Mouse (Mus musculus) embryonic facial prominence, embryonic 12.5 days (tissue): ENCODE data around the gene Fam126a. TPM values are rescaled to one million over a fixed set of nuclear protein-coding genes. Genes with fewer than 3 reads are reported as not detected.

Experiments used
- ATAC-seq: fragments of 200-750 bp; cut with Nextera tagmentation; 2 replicates; pipeline ENCODE4 v1.8.0; 2017; ENCODE audit not compliant: insufficient number of reproducible peaks, insufficient read depth, low FRiP score, low TSS enrichment
- H3K27ac ChIP-seq: fragments of 300-500 bp; sonication (generic); 2 replicates; pipeline ENCODE4 v1.5.1; 2016; ENCODE audit warnings: mild to moderate bottlenecking
- H3K27me3 ChIP-seq: fragments of 300-500 bp; sonication (generic); 2 replicates; pipeline ENCODE4 v1.6.1; 2016; ENCODE audit warnings: mild to moderate bottlenecking, moderate library complexity
- H3K36me3 ChIP-seq: fragments of 300-500 bp; sonication (generic); 2 replicates; pipeline ENCODE4 v1.6.1; 2016; ENCODE audit warnings: mild to moderate bottlenecking
- H3K4me1 ChIP-seq: fragments of 300-500 bp; sonication (generic); 2 replicates; pipeline ENCODE4 v1.6.1; 2016
- H3K4me2 ChIP-seq: fragments of 300-500 bp; sonication (generic); replicated peaks from 2 replicates; pipeline ENCODE4 v1.6.1; 2016; ENCODE audit warnings: mild to moderate bottlenecking, moderate library complexity
- H3K4me3 ChIP-seq: fragments of 300-500 bp; sonication (generic); 2 replicates; pipeline ENCODE4 v1.5.1; 2016; ENCODE audit warnings: mild to moderate bottlenecking
- H3K9ac ChIP-seq: fragments of 300-500 bp; sonication (generic); 2 replicates; pipeline ENCODE4 v1.6.1; 2016; ENCODE audit warnings: mild to moderate bottlenecking, moderate library complexity
- H3K9me3 ChIP-seq: fragments of 300-500 bp; sonication (generic); 2 replicates; pipeline ENCODE4 v1.6.1; 2016; ENCODE audit warnings: mild to moderate bottlenecking, moderate library complexity
- WGBS: fragments of 180-500 bp; shearing (Covaris S2); methylation state at CpG from one replicate; pipeline ENCODE4 v1.1.7; 2016; 5-methylcytosine and 5-hydroxymethylcytosine counted together
- polyA plus RNA-seq: library from polyadenylated mRNA; unstranded; fragments of >200 nt; fragmentation: Nextera tagmentation; extraction: Ambion mirVana; gene quantifications from 2 replicates; pipeline ENCODE4 v1.2.1, GENCODE M21; 2016

Fam126a gene
- polyA plus RNA-seq, 1 experiment from 2014 or later, result 43.2 TPM

- Histone ChIP-seq H3K9me3 (no peaks in the 10 kb centered on the region), H3K36me3 (no peaks in the 10 kb centered on the region), H3K4me3 (no peak overlapping the region), H3K9ac (no peak overlapping the region), H3K4me2 (no peak overlapping the region), H3K4me1 (no peaks in the 10 kb centered on the region), H3K27me3 (no peaks in the 10 kb centered on the region), H3K27ac (no peak overlapping the region)
- no peak for ATAC-seq
- 65% methylated on average over 7 of the region's 7 CpGs for WGBS
These were observed 110.4 kb downstream of the Fam126a start for GRCm38 (mm10) chr5:23919892-23920731.

- no peak for ATAC-seq
- Histone ChIP-seq H3K36me3 (no peaks in the 10 kb centered on the region), H3K9me3 (no peaks in the 10 kb centered on the region), H3K4me1 (no peaks in the 10 kb centered on the region), H3K27me3 (no peaks in the 10 kb centered on the region), H3K9ac (no peak overlapping the region), H3K4me3 (no peak overlapping the region), H3K27ac (no peak overlapping the region), H3K4me2 (no peak overlapping the region)
- WGBS, result 92% methylated on average over 1 of the region's 1 CpGs
These were observed 113.2 kb downstream of the Fam126a start for GRCm38 (mm10) chr5:23917301-23917700.

DNA sequence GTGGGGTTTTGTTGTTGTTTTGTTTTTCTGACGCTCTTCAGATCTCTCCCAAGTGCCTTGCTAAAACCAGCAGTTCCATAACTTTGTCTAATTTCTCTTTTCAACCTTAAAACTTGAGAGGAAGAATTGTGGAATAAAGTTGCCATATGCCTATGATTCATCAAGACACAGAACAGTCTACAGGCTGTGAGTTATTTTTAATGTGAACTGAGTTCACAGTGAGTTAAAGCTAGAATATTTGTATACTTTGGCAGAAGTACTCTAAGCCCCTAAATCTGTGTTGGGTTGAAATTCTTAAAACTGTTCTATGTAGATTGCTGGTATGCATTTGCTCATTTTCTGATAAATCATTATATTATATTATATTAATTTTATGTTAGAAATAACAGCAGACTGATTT is 118.9 kb downstream of the Fam126a start:
- H3K4me3 ChIP-seq, result no peak overlapping the region
- no peak overlapping the region for H3K9ac ChIP-seq
- H3K36me3 ChIP-seq, result no peaks in the 10 kb centered on the region
- no peaks in the 10 kb centered on the region for H3K27me3 ChIP-seq
- no peak overlapping the region for H3K27ac ChIP-seq
- 98% methylated on average over 1 of the region's 1 CpGs for WGBS
- ATAC-seq, result no peak
- H3K9me3 ChIP-seq, result 0 out of 2 replicates have a peak, but pooled peaks cover 4% of the 10 kb centered on the region
- no peaks in the 10 kb centered on the region for H3K4me1 ChIP-seq
- no peak overlapping the region for H3K4me2 ChIP-seq

- Histone ChIP-seq H3K4me1 (no peaks in the 10 kb centered on the region), H3K36me3 (no peaks in the 10 kb centered on the region), H3K27ac (no peak overlapping the region), H3K9me3 (0 out of 2 replicates have a peak, but pooled peaks cover 4% of the 10 kb centered on the region), H3K27me3 (no peaks in the 10 kb centered on the region), H3K4me2 (no peak overlapping the region), H3K9ac (no peak overlapping the region), H3K4me3 (no peak overlapping the region)
- 95% methylated on average over 3 of the region's 3 CpGs for WGBS
- ATAC-seq, result no peak
These were observed 121.2 kb downstream of the Fam126a start for GRCm38 (mm10) chr5:23909256-23909655.

GRCm38 (mm10) chr5:23908486-23909090 is 121.9 kb downstream of the Fam126a start:
- ATAC-seq, result no peak
- no peaks in the 10 kb centered on the region for H3K4me1 ChIP-seq
- no peak overlapping the region for H3K9ac ChIP-seq
- H3K9me3 ChIP-seq, result 0 out of 2 replicates have a peak, but pooled peaks cover 4% of the 10 kb centered on the region
- no peaks in the 10 kb centered on the region for H3K27me3 ChIP-seq
- H3K36me3 ChIP-seq, result no peaks in the 10 kb centered on the region
- H3K4me2 ChIP-seq, result no peak overlapping the region
- H3K4me3 ChIP-seq, result no peak overlapping the region
- 64% methylated on average over 4 of the region's 4 CpGs for WGBS
- H3K27ac ChIP-seq, result no peak overlapping the region

GRCm38 (mm10) chr5:23902221-23902620 is 128.3 kb downstream of the Fam126a start:
- Histone ChIP-seq H3K9ac (no peak overlapping the region), H3K4me1 (no peaks in the 10 kb centered on the region), H3K4me3 (no peak overlapping the region), H3K27ac (no peak overlapping the region), H3K27me3 (no peaks in the 10 kb centered on the region), H3K9me3 (no peaks in the 10 kb centered on the region), H3K36me3 (no peaks in the 10 kb centered on the region), H3K4me2 (no peak overlapping the region)
- no peak for ATAC-seq
- 66% methylated on average over 2 of the region's 2 CpGs for WGBS

DNA sequence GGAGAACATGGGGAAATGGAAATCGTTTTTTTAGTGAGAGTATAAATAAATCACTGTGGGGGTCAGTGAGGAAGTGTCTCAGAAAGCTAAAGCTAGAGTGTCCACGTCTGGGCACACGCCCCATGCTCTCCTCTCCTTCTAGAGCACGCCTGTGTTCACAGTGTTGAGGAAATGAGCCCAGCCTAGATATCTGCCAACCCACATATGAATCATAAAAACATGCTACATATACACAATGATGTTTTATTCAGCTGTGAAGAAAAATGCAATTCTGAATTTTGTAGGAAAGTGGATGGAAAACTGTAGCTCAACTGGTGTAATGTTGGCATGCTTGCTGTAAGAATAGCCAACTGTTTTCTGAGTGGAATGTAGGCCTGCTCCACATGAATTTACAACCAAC is 130.3 kb downstream of the Fam126a start:
- Histone ChIP-seq H3K27me3 (no peaks in the 10 kb centered on the region), H3K9me3 (no peaks in the 10 kb centered on the region), H3K9ac (no peak overlapping the region), H3K36me3 (no peaks in the 10 kb centered on the region), H3K4me3 (no peak overlapping the region), H3K4me1 (no peaks in the 10 kb centered on the region), H3K4me2 (no peak overlapping the region), H3K27ac (no peak overlapping the region)
- ATAC-seq, result no peak
- 67% methylated on average over 4 of the region's 4 CpGs for WGBS

- no peaks in the 10 kb centered on the region for H3K9me3 ChIP-seq
- no peak for ATAC-seq
- no peak overlapping the region for H3K27ac ChIP-seq
- H3K4me2 ChIP-seq, result no peak overlapping the region
- no peak overlapping the region for H3K4me3 ChIP-seq
- no peaks in the 10 kb centered on the region for H3K4me1 ChIP-seq
- WGBS, result 74% methylated on average over 11 of the region's 11 CpGs
- no peaks in the 10 kb centered on the region for H3K27me3 ChIP-seq
- no peaks in the 10 kb centered on the region for H3K36me3 ChIP-seq
- H3K9ac ChIP-seq, result no peak overlapping the region
These were observed 136.4 kb downstream of the Fam126a start for GRCm38 (mm10) chr5:23893864-23894771.

DNA sequence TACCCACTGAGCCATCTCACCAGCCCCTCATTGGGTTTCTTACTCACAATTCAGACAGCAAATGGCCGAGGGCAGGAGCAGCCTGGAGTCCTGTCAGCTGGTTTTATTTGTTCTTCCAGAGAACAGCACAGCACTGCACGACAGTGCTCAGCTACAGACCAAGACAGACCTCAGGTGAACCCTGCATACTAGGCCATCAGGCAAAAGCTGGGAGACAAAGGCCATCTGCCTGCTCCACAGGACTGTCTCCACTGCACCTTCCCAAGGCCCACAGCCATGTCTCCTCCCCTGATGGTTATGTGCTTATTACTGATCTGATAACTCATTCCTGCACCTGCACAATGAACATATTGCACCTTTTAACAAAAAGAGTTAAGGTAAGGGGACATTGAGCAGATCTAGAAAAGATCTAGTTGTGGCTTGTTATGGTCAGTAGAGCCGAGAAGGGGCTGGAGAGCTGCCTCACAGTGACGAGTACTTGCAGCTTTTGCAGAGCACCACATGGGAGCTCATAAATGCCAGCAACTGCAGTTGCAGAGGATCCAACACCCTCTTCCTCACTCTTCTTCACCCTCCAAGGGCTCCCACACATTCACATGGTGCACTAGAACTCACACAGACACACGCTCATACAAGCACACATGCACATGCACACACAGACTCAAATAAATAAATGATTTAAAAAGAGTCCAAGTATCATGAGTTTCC is 137.2 kb downstream of the Fam126a start:
- Histone ChIP-seq H3K4me3 (no peak overlapping the region), H3K4me1 (no peaks in the 10 kb centered on the region), H3K9ac (no peak overlapping the region), H3K27ac (no peak overlapping the region), H3K36me3 (no peaks in the 10 kb centered on the region), H3K27me3 (no peaks in the 10 kb centered on the region), H3K4me2 (no peak overlapping the region), H3K9me3 (no peaks in the 10 kb centered on the region)
- 82% methylated on average over 5 of the region's 5 CpGs for WGBS
- ATAC-seq, result no peak

- no peak for ATAC-seq
- 42% methylated on average over 10 of the region's 10 CpGs for WGBS
- Histone ChIP-seq H3K4me2 (no peak overlapping the region), H3K36me3 (no peaks in the 10 kb centered on the region), H3K4me1 (no peaks in the 10 kb centered on the region), H3K9ac (no peak overlapping the region), H3K27ac (no peak overlapping the region), H3K4me3 (no peak overlapping the region), H3K27me3 (no peaks in the 10 kb centered on the region), H3K9me3 (no peaks in the 10 kb centered on the region)
These were observed 139.8 kb downstream of the Fam126a start for GRCm38 (mm10) chr5:23890734-23891133.

GRCm38 (mm10) chr5:23889461-23889860 is 141.0 kb downstream of the Fam126a start:
- H3K27ac ChIP-seq, result no peak overlapping the region
- H3K9me3 ChIP-seq, result no peaks in the 10 kb centered on the region
- no peak overlapping the region for H3K9ac ChIP-seq
- 78% methylated on average over 4 of the region's 4 CpGs for WGBS
- no peak overlapping the region for H3K4me3 ChIP-seq
- no peaks in the 10 kb centered on the region for H3K4me1 ChIP-seq
- H3K27me3 ChIP-seq, result no peaks in the 10 kb centered on the region
- no peaks in the 10 kb centered on the region for H3K36me3 ChIP-seq
- H3K4me2 ChIP-seq, result no peak overlapping the region
- ATAC-seq, result no peak
